Mouse (Mus musculus): ENCODE results near the gene Cdc42ep1.

DNA sequence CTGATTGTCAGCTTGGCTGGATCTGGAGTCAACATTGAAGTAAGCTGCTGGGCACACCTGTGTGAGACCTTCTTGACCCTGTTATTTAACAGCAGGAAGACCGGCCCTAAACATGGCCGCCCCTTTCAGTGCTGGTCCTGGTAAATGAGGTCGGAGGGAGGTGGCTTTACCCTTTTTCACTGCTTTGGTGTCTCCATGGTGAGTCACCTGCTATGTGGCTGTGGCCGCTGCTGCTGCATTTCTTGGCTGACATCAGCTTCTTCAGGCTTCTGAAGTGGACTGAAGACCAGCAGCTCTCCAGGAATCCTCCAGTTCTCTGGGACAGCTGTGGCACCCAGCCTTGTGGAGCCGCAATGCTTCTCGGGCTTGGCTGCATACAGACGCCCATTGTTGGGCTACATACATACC is 26.4 kb downstream of the Cdc42ep1 start:
- no peak for TF ChIP-seq CTCF (IDR thresholded peaks at IDR 0.05; ENCODE audit: low read depth)
- TF ChIP-seq EP300 (IDR thresholded peaks at IDR 0.05; ENCODE audit: low read depth): no peak
